Mouse (Mus musculus) stomach, postnatal 0 days (tissue): ENCODE measurements at regions not wholly inside any gene's neighbourhood (a gene's known extent, or its start where the extent isn't known, plus 50 kb on each side); places are given as distances from the start of the nearest gene placed in this dataset.

Experiments
- CTCF ChIP-seq: IDR thresholded peaks from 2 replicates; pipeline ENCODE4 v1.5.1; 2016; ENCODE audit warnings: antibody characterized with exemption, low read depth, mild to moderate bottlenecking, moderate library complexity
- EP300 ChIP-seq: optimal IDR thresholded peaks from 2 replicates; pipeline ENCODE3; 2016; ENCODE audit warnings: antibody characterized with exemption

- TF ChIP-seq CTCF = no peak
- TF ChIP-seq EP300 = no peak
Measured at GRCm38 (mm10) chr9:23062057-23062655, 160.7 kb upstream of the Bmper start.
